Mouse (Mus musculus) MEL (cell line): ENCODE data around the gene Otogl.

ENCODE experiments used
- EP300 ChIP-seq, 2 experiments: IDR thresholded peaks; 2 replicates each; pipeline ENCODE4 v1.6.1; 2011; ENCODE audit warnings: improper control_type of control experiment in 2 of 2, low read length in 2 of 2, low read depth in 1 of 2, mild to moderate bottlenecking in 1 of 2
- NELFE ChIP-seq: IDR thresholded peaks from 2 replicates; pipeline ENCODE4 v1.6.1; 2011; ENCODE audit warnings: low read depth, low read length, improper control_type of control experiment
- POLR2AphosphoS5 ChIP-seq: IDR thresholded peaks from 2 replicates; pipeline ENCODE4 v1.6.1; 2012; ENCODE audit warnings: low read depth, borderline replicate concordance, mild to moderate bottlenecking, inconsistent platforms, low read length, moderate library complexity, mixed read lengths
- RAD21 ChIP-seq: IDR thresholded peaks from 2 replicates; pipeline ENCODE4 v1.6.1; 2011; ENCODE audit warnings: mild to moderate bottlenecking, low read depth, low read length, improper control_type of control experiment
- SIN3A ChIP-seq: IDR thresholded peaks from 2 replicates; pipeline ENCODE4 v1.6.1; 2012; ENCODE audit warnings: low read length, improper control_type of control experiment, inconsistent platforms
- USF1 ChIP-seq: IDR thresholded peaks from 2 replicates; pipeline ENCODE4 v1.6.1; 2014; ENCODE audit warnings: low read depth, mild to moderate bottlenecking, inconsistent platforms, low read length, improper control_type of control experiment, moderate library complexity

DNA sequence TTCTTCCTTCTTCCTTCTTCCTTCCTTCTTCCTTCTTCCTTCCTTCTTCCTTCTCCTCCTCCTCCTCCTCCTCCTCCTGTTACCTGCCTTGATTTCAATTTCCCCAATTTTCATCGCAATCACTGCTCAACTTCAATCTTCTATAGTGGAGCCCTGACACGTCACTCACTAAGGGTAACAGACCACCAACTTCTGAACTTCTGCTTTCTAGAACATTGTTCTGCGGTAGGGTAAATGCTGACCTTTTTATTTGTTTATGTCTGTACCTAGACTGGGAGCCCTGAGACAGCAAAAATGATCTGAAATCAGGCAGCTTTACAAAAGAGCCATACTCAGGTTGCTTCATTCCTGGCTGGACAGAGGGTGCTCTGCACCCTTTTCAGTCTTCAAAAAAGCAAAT, 158.5 kb downstream of the Otogl start:
- TF ChIP-seq USF1 (no peak), NELFE (no peak), EP300 (IDR thresholded peaks at IDR 0.05; ENCODE audit: low read depth in 1 of 2, low read length in 2 of 2) (no peak), SIN3A (no peak), RAD21 (no peak), POLR2AphosphoS5 (no peak)
